Mouse (Mus musculus) lung, adult 2 months (tissue): ENCODE data around the gene Ak9.

ENCODE experiments used
- CTCF ChIP-seq: fragments of 200-500 bp; IDR thresholded peaks from 2 replicates; pipeline ENCODE4 v1.5.1; 2011; ENCODE audit warnings: mild to moderate bottlenecking, low read length, control low read depth; ENCODE audit not compliant: insufficient read depth
- POLR2A ChIP-seq: fragments of 200-500 bp; IDR thresholded peaks from 2 replicates; pipeline ENCODE4 v1.6.1; 2011; ENCODE audit warnings: low read depth, mild to moderate bottlenecking, control low read depth, low read length, borderline replicate concordance; ENCODE audit errors: extremely low read depth

DNA sequence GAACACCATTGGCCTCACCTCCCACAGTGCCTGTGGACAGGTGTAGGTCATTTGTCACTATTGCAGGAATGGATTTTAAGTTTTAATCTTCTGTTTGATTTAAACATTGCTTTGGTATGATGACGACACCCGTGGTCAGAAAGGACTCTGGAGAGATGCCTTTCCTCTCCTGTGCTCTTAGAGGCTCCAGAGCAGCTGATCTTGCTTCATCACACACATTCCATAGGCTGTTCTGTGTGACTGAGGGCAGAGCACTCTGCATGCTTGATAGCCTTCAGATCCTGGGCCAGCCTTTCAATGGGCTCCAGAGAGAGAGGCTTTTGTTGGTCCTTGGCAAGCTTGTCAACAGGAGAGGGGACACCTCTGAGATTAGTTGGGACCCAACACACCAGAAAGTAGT lies 99.6 kb downstream of the Ak9 start:
- TF ChIP-seq POLR2A (no peak), CTCF (no peak)
